Mouse (Mus musculus): ENCODE measurements around the gene Ppp1r3f.

Ppp1r3f gene

DNA sequence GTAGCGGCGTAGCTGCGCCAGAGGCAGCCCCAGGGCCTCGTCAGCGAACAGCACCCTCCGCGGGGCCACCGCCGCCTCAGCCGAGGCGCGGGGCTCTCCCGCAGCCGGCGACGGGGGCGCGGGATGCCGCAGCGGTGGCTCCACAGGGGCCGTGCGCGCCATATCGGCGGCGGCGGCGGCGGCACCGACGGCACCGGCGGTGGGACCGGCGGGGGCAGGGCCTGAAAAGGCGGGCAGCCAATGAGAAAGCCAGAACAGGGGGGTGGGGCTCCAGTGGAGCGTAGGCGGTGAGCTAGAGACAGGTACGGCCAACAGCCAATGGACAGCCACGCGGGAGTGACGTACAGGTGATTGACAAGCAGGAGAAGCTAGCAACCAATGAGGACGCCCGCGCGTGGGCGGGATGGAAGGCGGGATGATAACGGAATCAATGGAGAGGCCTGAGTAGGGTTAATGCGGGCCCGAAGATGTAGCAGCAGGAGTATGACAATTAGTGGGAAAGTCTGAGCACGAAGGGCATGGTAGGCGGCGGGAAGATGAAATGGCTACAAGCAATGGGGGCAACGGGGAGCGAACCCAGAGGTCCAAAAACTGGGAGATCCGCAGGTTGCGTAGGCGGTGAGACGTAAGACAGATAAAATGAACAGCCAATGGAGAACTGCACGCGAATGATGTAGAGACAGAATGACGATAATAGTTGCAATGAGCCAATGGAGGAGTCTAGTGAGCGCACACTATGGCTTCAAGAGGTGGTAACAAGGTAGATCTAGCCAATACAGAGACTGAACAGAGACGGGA, at the start of gene Ppp1r3f:
TSS of gene Ppp1r3f (minus strand) at position 197 of the 798 bp plus-strand sequence.
- peak; percentile 92 for DNase-seq

DNA sequence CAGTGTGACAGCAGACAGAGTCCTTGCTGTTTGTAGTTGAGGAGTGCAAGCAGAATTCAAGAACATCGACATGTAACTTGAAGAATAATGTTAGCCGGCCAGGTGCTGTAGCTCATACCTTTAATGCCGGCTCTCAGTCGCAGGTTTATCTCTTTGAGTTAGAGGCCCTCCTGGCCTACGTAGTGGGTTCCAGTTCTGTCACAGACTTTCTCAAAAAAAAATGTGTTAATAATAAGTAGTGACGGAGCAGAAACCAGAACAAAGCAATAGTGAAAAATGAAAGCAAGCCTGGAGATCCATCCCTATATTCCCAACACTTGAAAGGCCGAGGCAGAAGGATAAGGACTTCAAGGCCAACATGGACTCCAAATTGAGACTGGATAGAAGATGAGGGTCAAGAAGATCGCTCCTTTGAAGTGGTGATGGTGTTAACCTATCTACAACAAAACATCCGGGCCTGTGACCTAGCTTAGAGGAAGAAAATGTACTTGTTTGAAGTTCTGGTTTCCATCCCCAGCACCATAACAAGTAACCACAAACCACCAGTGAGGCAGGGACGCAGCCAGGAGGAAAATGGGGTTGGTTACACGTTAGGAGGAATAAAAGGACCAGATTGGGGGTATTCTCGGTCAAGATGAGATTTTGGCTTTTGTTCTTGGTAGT, 43.9 kb upstream of the Ppp1r3f start:
- DNase-seq = no peak

DNA sequence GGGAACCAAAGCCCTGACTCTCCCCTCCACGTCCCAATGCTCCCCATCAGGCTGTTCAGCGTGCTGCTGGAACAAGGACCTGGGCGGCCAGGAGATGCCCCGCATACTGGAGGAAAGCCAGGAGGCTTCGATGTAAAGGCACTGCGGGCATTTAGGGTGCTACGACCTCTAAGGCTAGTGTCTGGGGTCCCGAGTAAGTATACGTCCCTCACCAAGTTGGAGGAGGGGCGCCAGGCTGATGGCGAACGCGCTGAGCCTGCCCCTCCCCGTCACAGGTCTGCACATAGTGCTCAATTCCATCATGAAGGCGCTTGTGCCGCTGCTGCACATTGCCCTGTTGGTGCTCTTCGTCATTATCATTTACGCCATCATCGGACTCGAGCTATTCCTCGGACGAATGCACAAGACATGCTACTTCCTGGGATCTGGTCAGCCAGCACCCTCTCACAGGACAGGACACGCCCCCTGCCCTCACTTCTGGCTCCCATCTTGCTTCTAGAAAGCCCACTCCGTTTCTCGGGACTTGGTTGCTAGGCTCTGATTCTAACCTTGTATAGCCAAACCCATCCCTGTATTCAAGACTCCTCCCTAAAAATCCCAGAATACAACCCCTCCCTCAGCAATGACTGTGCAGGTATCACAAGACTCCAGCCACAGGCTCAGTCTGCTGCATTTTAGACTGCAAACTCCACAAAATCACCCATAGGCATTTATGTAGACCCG, 36.6 kb upstream of the Ppp1r3f start:
- no peak for DNase-seq

DNA sequence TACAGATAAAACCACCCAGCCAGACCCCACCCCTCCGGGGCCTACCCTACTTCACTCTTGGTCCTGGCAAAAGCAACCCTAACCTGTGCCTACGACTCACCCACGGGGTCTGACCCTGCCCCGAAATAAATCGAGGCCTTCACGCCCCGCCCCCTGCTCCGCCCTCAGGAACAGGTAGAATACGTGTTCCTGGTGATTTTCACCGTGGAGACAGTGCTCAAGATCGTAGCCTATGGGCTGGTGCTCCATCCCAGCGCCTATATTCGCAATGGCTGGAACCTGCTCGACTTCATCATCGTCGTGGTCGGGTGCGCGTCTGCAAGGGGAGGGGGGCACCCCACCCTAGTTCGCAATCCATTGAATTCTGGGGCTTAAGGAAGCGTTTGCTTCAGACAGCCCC, 36.0 kb upstream of the Ppp1r3f start:
- DNase-seq = no peak

DNA sequence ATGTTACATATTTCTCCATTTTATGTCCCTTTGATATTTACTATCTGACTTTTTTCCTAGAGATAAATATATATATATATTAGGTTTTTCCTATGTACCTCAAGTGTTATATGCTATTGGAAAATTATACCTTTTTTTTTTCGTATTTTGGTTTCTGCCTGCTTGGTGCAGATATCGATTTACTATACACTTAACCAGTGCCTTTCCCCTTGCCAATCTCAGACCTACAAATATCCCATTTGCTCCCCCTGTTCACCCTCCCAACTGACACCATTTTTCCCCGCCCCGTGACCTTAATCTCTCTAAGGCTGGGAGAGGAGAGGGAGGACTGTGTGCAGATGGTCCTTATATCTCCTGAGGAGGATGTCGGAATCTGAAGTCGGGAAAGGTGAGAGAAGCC, 32.7 kb upstream of the Ppp1r3f start, which contains the start of gene Cacna1f:
TSS of gene Cacna1f (plus strand) at position 301 of the 400 bp plus-strand sequence.
- DNase-seq = no peak

DNA sequence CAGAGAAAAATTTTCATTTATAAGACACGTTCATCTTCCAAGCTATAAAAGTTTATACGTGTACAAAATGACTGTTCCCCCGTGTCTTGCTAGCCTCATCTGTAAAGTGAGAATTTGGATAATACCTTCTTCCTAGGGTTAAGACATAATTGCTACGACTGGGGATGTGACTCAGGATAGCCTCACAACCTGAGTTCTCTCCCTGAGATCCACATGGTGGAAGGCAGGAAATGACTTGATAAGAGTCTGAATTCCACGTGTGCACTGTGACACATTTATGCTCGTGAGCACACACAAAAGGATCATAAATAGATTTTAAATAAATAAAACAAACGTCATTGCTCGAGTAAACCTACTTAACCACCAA, 31.5 kb upstream of the Ppp1r3f start:
- no peak for DNase-seq

DNA sequence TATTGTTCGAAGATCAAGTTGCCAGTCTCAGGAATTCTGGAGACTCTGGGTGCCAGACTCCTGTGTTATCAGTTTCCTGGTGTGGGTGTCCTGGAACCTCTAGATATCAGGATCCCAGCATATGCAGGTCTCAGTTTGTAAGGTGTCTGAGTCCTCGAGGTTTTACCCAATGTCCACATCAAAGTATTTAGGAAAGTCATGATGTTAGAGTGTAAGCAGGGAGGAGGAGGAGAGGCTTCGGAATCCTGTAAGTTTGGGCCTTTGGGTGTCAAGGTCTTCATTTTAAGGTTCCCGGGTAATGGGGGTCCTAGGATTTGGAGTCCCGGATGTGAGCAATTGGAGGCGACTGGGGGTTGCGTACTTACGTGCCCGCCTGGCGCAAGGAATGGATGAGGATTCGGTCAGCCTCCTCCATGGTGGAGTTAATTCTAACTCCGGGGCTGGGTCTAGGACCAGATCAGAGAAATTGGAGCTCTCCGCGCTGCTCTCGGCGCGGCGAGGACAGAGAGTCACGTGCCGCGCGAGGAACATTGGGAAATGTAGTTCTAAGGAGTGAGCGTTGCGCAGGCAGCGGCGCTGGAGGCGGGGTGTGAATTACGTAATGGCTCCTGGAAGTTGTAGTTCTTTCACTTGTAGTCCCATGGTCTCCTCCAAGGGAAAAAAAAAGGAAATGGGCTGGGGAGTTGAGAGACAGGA, 30.9 kb upstream of the Ppp1r3f start, which contains the start of gene Ccdc22:
TSS of gene Ccdc22 (minus strand) at position 639 of the 696 bp plus-strand sequence.
- DNase-seq = peak; percentile 82

DNA sequence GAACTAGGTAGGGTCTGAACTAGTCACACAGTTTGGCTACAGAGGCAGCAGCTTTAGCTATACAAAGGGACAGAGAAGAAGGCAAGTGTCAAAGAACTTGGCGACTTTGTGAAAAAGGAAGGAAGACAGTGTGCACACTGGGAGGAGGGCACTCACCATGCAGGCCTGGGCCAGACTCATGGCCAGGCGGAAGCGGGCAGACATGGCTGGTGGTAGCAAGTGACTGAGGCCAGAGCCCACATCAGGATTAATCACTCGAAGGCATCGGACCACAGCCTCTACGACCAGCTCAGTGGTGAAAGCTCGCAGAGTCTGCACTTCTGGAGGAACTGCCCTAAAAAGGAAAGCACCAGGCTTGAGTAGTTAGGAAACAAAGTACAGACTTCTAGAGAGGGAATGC, 29.9 kb upstream of the Ppp1r3f start:
- no peak for DNase-seq

DNA sequence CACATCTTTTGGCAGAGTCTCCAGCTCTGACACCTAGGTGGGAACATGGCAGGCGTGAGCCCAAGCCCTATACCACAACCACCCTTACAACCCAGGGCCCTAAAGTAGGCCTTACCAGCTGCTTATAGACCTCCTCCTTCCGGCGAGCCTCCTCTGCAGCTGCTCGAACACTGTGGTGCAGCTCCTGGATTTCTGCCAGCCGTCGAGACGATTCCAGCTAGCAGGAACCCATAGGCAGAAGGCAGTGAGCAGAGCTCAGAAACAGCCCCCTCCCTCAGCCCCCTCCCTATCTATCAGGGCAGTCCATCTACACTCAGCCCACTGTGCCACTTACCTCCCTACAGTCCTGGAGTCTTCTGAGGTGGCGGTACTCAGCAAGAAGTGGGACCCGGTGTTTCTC, 21.3 kb upstream of the Ppp1r3f start:
- DNase-seq = no peak

DNA sequence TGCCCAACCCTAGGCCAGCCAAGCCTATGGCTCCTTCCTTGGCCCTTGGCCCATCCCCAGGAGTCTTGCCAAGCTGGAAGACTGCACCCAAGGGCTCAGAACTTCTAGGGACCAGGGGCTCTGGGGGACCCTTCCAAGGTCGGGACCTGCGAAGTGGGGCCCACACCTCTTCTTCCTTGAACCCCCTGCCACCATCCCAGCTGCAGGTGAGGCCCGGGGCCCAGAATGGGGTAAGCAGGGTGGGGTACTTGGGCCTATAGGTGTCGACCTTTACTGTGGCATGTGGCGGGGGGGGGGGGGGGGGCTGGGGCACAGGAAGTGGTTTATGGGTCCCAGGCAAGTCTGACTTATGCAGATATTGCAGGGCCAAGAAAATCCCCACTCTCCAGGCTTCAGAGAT, 12.3 kb upstream of the Ppp1r3f start:
- DNase-seq = peak; percentile 49

DNA sequence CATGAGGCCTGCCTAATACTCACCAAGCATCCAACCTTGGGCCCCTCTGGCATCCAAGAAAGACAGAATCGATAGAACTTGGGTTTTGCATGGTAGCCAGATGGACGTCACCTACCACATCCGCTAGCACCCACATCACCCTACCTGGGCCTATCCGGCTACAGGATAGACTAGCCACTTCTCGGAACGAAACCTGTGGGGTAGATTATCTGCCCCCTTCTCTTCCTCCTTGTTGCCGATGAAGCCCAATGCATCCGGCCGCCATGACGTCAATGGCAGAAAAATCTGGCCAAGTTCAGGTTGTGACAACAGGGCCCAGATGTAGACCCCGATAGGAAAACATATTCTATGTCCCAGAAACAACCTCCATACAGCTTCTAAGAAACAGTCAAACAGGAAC, 9.8 kb upstream of the Ppp1r3f start:
- no peak for DNase-seq

DNA sequence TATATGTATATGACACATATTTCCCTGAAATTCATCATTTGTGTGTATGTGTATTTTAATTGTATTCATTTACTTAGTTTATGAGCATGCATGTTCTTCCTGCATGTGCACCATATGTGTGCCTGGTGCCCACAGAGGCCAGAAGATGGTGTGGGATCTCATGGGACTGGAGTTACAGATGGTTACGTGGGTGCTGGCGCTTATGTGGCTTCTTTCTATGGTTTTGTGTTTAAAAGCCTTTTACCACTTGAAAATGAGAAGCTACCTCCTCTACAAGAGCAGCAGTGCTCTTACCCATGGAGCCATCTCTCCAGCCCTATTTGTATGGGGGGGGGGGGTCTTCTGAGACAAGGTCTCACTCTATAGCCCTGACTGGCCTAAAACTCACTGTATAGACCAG, 7.1 kb upstream of the Ppp1r3f start:
- DNase-seq = no peak

DNA sequence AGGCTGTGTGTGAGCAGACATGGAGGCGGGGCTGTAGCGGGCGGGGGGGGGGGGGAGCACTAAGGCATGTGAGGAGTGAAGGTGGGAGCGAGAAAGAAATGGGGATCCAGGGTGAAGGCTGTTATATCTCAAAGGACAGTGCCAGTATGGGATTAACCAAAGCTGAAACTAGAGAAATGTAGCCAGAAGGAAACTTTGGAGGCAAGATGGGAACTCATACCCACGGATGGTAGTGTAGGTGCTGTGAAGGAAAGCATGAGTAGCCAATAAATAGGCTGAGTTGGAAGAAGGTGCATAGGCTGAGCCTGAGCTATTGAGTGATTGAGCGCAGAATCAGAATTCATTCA, 775 bp upstream of the Ppp1r3f start:
- no peak for DNase-seq

DNA sequence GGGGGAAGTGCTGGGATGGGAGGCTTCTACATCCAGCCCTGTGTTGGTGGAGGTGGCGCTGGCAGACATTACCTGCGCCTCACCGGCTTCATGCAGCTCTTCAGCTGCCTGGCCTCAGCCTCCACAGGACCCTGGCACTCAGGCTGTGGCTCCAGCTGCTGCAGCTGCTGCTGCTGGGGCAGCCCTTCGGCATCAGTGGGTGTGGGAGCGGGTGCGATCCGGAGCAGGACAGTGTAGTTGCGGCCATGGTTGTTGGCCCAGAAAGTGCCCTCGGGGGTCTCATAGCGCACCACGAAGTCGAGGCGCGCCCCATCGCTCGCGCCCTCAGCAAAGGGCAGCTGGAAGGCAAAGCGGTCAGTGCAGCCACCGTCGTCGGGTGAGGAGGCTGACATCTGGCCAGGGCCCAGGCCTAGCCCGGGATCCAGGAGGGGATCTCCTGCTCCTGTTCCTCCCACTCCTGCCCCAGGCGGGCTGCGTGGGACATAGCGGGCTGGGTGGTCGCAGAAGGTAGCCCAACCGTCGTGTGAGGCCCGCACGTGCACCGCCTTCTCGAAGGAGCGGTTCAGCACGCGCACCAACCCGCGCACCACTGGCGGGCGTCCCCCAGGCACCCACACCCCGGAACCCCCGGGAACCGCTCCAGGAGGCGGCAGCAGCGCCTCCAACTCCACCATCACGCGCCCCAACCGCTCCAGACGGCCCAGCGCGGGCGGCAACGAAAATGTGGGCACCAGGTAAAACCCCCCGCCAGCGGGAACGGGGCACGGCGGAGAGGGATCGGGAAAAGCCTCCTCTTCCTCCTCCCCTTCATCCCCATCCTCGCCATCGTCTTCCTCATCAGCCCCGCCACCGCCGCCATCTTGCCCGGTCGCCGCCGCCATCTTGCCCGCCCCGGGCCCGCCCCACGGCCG, 652 bp downstream of the Ppp1r3f start, which contains the start of gene Foxp3:
TSS of gene Foxp3 (plus strand) at position 469 of the 911 bp plus-strand sequence.
- DNase-seq = peak; percentile 77

DNA sequence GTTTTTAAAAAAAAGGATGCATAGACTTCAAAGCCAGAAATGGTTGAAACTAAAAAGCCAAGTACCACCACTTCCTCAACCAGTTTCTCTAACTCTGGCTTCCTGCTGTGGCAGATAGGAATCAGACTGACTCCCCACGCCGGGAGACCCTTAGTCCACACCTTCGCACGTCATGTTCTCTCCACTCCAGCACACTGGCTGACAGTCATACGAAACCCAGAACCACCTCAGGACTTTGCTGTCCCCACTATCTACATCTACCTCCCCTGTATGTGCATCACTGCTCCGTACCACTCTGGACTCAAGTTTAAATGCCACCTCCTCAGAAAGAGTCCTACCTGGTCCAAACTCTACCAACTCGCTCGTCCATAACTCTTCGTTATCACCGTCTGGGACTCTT, 1.6 kb downstream of the Ppp1r3f start:
- no peak for DNase-seq

DNA sequence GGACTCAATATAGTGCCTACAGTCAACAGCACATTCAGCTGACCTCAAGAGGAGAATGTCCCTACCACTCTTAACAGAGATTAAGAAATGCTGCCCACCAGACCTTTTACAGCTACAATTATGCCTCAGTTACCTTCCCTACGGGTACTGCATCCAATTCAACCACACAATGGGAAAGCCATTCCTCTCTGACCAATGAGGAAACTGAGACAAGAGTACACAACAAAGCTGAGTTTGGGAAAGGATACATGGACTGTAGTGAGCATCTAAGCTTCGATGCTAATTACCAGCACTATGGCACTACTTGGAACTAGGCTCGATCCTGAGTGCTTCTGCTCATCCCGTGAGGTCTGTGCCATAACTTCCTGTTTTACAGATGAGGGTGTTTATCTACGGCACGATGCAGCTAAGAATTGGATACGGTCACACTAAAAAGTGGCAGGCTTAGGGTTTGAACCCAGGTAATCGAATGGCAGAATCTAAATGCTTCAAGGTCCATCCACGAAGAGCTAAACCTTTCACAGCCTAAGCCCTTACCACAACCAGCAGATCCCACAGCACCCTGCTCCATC, 2.4 kb downstream of the Ppp1r3f start:
- DNase-seq = no peak

DNA sequence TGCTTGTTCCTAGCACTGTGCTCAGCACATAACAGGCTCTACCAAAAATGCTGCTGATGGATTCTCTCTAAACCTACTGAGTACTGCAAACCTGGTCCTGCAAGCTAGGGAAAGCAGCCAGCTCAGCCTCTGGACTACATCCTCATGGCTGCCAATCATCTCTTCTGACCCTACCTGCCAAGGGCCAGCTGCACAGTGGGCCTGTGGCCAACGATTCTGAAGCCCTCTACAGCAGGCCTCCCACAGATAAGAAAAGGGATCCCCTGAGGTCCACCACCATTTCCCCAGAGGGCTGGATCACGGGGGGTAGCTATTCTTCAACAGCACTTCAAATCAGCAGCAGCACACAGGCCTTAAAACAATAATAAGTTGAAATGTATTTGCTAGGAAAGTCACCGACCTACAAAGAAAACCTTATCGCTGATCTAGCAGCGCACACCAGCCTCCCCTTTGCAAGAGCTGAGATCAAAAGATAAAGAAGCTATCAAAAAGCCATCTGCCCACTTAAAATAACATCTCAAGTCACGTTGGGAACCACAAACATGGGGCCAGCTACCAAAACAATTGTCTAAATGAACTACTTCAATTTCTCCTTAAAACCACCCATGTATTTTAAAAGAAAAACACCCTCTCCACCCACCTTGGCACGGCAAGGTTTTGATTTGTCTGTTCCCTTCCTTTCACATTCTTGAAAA, 3.5 kb downstream of the Ppp1r3f start:
- no peak for DNase-seq

DNA sequence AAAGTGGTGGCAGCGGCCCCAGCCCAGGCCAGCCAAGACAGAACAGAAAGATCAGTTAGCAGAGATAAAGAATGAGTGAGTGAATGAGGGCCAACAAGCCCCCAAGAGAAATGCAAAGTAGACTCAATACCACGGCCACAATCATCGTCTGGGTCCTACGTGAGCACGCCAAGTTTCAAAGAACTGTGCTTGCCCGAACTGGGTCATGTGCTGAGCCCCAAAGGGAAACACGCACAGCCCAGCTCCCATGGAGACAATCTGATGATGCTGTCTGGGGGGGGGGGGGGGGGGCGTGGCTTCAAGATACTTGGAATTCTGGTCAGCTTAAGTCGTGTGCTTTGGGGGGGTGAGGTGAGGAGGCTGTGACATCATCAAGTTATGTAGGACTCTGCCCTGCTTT, 6.6 kb downstream of the Ppp1r3f start:
- no peak for DNase-seq

DNA sequence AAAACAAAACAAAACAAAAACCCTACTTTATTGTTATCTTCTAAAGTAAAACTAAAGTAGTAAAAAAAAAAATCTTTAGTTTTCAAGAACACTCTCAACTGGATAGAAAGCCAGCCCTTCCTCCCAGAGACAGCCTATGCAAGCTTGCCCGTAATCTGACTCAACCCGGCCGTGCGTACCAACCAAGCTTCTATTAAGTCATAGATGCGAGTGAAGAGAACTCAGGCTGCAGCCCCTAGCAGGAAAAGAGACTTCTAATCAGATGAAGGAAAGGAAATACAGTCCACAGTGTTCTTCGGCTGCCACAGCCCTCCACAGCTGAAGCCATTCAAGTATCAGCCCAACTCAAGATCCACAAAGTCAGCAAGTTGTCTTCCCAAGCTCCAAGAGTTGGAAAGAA, 7.7 kb downstream of the Ppp1r3f start:
- peak; percentile 13 for DNase-seq

DNA sequence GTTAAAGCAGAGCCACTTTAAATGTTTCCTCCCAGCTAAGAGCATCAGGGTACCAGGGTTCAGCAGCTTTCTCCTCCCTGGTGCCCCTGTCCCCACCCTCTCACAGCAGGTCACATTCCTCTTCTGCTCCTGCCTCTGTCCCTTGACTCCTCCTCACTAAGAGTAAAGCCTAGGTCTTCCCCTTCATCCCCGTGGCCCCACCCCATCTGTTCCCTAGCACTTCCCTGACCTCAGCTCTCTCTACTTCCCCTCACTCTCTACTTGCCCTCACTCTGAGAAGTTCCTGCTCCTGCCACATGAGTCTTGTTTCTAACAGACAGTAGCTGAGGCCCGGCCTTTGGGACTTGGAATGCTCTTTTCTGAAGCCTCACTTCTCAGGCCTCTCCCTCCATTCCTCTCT, 11.0 kb downstream of the Ppp1r3f start:
- DNase-seq = no peak

DNA sequence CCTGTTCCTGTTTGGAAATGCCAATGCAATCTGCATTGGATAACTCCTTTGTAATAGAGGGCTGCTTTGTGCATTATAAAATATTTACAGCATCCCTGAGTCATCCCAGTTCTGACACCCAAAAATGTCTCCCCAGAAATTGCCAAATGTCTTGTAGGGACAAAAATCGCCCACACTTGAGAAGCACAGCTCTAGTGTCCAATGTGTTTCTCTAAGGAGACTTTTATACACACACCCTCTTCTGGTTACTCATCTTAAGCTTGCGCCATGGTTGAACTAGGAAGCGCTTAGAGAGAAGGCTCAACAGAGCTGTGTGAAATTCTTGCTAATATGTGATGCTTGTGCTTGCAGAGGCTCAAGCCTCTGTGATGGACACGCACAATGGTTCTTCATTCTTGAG, 20.6 kb downstream of the Ppp1r3f start:
- no peak for DNase-seq

All from thymus, postnatal 4 days (tissue).